Mouse (Mus musculus): ENCODE data around the gene Slc24a2. TPM values are rescaled to one million over a fixed set of nuclear protein-coding genes. Genes with fewer than 3 reads are reported as not detected.

Slc24a2 gene
- total RNA-seq (2021): 1 to 10 TPM; 3.7 to 3.9 TPM

DNA sequence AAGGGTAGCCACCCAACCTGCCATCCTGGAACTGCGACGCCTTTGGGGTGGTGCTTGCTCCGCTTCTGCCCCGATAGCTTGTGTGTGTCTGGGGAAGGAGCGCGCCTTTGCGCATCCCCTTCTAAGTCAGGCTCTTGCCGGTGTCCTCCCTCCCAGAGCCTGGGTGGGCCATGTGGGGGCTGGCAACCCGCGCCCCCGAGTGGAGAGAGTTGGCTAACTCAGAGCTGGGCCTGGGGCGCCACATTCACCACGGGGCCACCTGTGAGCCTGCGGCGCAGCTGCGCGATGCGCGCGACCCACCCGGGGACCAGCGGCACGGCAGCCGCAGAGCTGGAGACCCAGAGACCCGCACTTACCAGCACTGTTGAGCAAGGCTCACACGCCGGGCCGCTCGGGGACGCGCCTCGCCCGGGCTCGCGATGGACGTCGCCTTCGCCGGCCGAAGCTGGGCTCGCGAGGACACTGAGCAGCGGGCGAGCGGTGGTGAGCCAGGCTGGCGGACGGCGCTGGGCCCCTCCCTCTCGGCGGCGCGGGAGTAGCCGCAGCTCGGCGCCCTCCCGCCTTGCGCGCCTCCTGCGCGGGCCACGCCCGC lies at the start of gene Slc24a2:
Gene Slc24a2 (minus strand): TSS at position 518 of the 592 bp plus-strand sequence.
- intact Hi-C loops (cut with DNase I): loop anchor here (10.0 kb wide), 2 partner anchors 195 to 275 kb away; no protein-coding TSS in a partner anchor
- DNase-seq: peak; percentile 64 to 71

DNA sequence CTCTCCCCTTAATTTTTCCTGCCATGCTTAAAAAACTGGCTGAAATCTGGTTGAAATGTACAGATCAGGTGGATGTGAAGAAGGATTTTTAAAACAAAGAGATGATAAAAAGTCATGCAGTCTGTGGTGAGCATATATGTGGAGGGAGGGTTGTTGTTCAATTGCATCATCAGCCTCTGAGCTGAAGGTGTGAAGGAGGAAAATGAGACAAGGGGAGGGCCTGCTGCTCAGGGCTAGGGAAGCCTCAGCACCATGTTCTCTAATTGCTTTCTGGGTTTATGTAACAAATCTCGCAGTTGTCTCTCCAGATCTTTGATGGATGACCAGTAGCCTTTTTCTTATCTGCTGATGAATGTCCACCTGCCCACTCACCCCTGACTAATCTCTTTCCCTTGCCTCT lies 44.5 kb upstream of the Slc24a2 start:
- no peak for DNase-seq
- intact Hi-C loops (cut with DNase I): no loop called here

DNA sequence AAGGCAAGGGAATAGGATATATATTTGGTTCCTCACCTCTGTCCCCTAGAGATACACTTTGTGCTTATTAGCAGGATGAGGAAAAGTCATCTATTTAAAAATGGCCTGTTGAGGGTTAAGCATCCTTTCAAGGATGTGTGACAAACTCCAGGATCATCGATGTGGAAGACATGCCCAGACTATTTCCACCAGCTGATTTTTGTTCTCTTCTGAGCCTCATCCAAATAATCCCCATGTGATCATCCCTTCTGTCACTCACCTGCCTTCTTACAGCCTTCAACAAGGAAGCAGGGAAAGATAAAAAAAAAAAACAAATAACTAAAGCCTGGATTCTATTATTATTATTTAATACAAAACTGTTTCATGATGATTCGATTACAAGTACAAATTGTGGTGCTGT lies 44.0 kb upstream of the Slc24a2 start:
- intact Hi-C loops (cut with DNase I): no loop called here
- no peak for DNase-seq

DNA sequence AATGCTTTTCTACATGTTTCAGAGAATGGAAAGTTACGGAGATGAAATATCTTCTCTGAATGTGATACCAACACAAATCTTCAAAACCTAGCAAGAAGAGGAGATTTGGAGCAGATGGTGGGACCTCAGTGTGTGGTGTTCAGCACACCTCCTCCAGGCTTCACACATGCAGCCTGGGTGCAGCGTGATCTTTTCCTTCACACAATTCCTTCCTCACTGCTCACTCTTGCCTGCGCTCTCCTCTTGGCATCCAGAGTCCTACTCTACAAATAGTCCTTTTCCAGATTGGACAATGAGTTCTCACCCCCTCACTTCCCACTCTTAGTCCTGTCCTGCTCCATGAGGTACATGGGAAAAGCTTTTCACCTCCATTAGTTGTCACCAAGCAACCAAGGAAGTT lies 43.2 kb upstream of the Slc24a2 start:
- intact Hi-C loops (cut with DNase I): no loop called here
- no peak for DNase-seq

DNA sequence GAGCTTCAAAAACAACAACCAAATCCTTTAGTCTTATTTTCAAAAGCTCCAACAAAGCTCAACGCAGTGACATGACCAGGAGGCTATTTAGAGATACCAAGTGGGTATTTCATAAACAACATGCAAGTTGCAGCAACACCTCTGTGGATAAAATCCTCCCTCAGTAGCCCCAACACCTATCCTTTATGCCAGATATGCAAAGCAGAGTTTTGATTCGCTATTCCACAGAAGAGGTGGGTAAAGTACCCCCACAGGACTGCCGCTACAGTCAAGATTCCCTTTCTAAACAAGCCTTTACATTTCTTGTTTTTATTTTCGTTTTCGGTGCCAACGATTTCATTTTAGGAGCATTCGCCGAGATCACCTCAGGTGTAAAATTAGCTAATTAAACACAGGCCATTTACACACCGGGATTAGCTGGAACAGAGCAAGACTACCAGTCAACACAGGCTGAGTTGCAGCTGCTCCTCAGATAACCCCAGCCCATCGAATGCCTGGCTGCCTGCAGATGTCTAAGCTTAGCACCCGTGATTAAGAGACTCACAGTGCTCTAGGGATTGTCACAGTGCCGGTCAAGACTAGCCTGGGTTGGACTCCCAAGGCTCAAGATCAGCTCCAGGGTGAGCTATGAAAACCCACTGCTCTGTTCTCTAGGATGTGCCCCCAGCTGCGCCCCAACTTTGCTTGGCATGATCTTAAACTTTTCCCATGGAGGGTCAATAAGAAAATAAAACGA lies 885 bp downstream of the Slc24a2 start:
- DNase-seq: peak in 1 of 2 experiments; percentile 7
- intact Hi-C loops (cut with DNase I): loop anchor here (10.0 kb wide), 1 partner anchor 195 kb away; no protein-coding TSS in a partner anchor

DNA sequence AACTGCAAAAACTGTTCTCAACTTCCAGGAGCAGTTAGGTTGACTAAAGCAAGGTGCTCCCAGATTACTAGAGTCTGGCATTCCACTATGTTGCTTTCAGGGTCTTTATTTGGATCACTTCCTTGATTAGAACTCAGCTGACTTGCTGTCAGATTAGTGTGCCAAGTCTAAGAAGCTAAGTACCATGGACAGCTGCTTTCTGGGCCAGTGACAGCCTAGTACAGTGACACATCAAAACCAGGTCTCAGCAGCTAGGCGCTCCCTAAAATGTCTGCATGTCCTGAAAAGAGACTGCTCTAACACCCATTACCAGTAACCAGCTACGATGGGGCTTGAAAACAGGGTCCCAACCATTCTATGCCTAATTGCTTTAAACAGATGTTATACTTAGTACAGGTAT lies 8.7 kb downstream of the Slc24a2 start:
- DNase-seq: peak; percentile 66 to 74
- intact Hi-C loops (cut with DNase I): loop anchor here (10.0 kb wide), 1 partner anchor 187 kb away; no protein-coding TSS in a partner anchor

DNA sequence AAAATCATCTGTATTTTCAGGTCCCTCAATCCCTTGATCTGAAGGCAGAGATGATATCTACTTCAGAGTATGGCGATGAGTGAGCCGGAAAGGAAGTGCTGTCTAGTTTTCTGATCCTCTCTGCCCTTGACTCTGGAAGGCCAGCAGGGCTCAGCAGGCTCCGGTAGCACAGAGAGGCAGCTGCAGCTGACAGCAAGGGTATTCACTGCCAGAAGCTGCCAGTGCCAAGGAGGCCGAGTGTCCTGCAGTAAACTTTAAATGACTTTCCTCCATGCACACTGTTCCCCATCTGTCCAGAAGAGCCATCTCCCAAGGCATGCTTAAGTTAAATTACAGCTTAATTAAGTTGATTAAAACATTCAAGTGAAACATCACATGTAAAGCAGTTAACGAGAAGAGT lies 12.1 kb downstream of the Slc24a2 start:
- intact Hi-C loops (cut with DNase I): no loop called here
- DNase-seq: peak in 1 of 2 experiments; percentile 3

DNA sequence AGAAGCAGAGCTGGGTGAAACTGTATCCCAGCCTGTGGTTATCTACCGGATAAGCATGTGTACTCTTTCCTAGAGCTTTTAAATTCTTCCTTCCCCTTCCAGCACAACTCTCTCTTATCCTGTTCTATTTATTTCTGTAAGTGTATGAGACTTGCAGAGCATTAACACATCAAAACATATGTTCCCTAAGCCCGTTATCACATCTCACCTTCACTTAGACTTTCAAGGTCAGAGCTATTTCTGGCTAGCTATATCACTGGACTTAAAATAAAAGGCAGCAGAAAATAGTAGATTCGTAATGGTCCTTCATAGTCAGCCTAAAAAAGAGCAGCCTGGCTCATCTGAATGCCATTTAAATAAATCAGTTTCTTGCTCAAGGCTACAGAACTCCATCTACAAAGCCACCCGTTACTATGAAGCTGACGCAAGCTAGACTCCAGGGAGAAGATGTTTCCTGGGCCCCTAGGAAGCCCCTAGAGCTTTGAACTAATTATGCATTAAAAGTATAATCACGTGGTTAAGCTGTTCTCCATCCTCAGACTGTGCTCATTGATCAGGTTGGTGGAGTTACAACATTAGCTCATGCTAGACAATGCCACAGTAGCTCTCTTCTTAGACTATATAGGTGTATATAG lies 18.8 kb downstream of the Slc24a2 start:
- DNase-seq: peak in 1 of 2 experiments; percentile 4
- intact Hi-C loops (cut with DNase I): no loop called here

DNA sequence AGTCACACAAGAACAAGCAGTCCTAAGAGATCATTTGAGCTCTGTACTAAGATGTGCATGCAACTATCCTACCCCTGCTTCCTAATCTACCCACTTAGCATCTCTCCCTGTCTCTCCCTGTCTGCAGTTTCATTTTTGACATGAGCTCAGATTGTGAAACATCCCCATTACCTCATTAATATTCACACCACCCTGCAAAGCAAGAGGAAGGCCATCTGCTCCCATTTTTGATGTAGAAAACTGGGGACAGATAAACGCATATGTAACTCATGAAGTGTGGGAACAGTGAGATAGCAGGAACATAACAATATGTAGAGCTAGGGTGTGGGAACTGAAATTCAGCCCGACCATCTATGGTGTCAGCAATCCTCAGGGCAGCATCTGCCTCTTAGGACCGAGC lies 19.7 kb downstream of the Slc24a2 start:
- intact Hi-C loops (cut with DNase I): no loop called here

DNA sequence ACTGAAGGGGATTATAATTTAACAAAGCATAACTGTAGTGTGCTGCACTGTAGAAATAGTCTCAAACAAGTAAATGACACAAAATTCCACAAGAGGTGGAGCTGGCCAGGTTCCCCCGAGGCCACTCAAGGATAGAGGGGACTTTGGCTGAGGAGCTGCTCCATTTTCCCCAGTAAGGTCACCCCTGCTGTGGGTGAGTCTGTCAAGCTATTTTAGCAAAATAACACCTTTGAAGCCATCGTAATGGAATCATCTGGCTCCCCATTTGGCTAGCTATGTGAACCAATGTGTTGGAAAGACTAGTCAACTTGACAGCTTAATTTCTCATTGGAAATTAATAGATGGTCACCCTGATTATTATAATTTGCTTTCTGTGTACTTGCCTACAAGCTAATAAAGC lies 28.2 kb downstream of the Slc24a2 start:
- intact Hi-C loops (cut with DNase I): no loop called here
- no peak for DNase-seq

More for the DNA sequence above, 19.7 kb downstream of the Slc24a2 start:
- peak in 1 of 2 experiments; percentile 1 for DNase-seq

DNA sequence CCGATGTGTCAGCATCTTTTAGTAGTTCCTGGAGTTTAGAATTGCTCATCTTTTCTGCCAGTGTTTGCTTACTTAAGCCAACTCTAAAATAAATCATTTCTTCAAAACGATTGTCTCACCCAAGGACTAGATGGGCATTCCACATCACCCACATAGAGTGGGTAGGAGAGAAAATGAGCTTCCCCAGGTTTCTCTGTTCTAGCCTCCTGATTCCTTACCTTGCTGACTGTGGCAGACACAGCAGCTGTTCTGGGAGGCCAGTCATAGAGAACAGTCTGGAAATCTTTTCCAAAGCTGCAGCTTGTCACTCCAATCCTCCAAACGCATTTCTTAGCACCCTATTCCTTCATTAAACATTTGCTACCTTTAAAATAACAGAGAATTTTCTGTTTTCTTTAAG lies 29.0 kb downstream of the Slc24a2 start:
- no peak for DNase-seq
- intact Hi-C loops (cut with DNase I): no loop called here

DNA sequence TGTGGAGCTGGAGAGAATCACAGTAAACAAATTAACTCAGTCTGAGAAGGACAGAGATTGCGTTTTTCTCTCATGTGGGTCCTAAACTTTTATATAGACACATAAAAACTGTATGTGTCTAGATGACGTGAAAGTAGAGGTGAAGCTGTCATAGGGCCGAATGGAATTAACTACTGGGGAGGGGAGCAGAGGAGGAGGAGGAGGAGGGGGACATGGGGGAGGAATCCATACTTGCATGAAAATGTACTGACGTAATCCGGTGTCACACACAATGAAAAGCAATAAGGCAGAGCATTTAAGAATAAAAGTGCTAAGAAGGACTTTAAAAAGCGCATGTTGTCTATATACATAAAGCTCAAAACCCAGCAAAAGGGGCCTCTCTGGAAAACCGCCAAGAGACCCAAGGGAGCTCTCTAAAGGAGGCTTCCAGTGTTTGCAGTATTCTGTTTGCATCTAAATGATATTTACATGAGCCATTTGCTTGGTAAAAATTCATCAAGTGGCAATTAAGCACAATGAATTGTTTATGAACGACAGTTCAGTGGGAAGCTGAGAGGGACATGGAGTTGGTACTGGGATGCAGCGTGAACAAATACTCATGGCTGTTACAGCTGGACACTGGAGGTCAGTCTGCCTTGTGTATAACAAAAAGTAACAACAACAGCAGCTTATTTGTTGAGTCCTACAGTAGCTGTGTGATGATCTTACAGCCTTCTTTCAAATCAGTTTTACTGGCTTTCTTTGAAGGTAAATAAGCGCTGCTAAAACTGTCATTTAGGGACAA lies 45.9 kb downstream of the Slc24a2 start:
- no peak for DNase-seq
- intact Hi-C loops (cut with DNase I): no loop called here

DNA sequence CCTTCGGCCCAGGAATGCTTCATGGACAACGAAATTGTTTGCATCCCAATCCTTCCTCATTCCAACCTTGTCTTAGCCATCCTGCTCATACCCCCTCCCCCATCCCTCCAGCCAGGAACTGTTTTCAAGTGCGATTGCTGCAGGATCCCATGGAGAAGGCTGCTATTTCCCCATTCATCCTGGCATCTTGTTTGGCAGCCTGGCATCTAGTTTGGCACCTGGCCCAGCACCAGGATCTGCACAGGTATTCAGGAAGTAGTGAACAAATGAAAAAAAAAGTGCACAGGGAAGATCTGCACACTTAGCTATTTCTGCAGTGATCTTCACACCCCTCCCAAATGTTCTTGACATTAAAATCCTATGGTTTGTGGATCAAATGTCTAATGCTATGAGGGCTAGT lies 53.2 kb downstream of the Slc24a2 start:
- DNase-seq: no peak
- intact Hi-C loops (cut with DNase I): no loop called here

DNA sequence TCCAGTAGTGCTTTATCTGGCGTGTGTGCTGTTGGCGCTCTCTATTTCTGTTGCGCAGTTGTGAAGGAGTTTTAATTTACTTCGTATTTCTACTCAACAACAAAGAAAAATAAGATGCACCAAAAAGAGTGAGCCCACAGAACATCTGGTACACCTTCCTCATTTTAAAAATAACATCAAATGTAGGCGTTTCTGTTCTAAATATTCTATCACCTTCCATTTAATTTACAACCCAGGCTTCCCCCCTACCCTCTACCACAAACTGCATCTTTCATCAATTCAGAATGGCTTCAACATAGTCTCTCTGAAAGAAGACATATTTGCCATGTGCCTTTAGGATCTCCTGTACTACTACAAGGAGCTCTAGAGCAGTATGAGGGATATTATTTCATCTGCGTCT lies 66.3 kb downstream of the Slc24a2 start:
- intact Hi-C loops (cut with DNase I): no loop called here
- DNase-seq: no peak

DNA sequence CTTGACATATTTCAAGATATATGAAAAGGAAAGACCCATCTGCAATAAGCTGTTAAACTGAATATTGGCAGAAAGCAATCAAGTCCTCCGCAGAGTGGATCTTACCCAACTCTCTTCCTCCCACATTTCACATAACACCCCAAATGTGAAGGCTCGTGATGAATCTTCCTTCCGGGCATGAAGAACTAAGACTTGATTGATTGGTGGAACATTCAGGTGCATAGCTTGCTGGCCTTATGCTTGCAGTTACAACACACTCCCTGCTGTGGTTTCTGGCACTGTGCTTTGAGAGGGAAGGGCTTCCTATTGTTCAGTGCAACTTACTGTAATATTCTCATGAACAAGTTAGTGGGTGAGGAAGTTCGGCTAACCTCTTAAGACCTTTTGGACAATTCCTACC lies 72.2 kb downstream of the Slc24a2 start:
- intact Hi-C loops (cut with DNase I): no loop called here
- no peak for DNase-seq

DNA sequence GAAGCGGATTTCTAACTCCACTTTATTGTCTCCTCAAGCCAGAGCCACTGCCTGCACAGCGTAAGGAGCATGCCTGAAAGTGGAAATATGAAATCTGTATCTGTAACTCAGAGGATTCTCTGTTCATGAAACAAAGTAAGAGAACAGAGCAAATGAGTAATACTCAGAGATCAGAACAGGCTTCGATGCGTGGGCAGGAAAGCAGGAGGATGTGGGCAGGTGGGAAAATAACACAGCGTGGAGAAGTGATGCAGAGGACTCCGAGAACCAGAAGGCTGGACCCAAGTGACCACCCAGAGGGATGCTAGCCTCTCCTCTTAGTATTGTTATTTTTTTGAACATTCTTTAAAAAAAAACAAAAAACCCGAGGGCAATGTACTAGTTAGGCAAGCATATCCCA lies 78.3 kb downstream of the Slc24a2 start:
- no peak for DNase-seq
- intact Hi-C loops (cut with DNase I): no loop called here

DNA sequence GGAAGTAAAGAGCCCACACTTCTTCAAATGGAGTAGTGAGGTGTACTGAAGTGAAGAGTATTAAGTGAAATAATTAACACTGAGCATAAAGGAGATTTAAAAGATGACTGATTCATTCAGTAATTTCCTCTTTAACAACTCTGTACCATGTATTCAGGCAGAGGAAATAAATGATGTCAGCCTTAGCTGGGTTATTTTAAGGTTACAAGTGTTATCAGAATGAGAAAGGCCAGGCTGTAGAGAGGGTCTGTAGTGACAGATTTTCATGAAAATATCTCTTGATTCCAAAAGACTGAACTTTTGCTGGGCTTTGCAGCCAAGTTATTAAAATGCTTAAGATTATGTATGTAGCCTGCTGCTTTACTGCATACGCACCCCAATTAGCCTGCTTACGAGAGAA lies 80.7 kb downstream of the Slc24a2 start:
- intact Hi-C loops (cut with DNase I): no loop called here
- DNase-seq: no peak

DNA sequence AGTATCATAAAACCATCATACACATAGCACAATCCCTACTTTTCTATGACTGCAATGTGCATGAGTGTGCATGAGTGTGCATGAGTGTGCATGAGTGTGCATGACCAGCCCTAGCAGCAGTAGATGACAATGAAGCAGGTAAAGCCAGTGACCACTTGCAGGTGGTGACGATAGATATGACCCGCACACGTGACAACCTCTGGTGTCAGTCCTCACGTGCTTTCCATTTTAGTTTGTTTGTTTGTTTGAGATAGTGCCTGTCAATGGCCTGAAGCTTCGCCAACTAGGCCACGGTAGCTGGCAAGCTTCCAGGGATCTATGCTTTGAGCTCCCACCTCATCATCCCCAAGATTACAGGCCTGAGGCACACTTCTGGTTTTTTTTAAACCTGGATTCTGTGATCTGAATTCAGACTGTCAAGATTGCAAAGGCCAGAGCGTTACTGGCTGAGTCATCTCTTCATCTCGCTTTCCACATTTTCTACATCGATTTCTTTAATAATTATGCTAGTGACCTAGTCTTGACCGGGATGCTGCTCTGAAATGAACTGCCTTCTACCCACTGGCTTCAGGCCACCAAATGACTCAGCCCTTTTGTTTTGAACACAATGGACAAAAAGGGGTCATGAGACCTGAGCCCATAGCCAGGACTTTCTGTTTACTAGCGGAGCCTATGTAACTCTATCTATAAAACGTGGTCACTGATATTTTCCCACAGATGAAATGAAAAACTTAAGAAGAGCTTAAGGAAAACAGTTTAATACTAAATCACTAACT lies 88.5 kb downstream of the Slc24a2 start:
- intact Hi-C loops (cut with DNase I): no loop called here
- DNase-seq: peak; percentile 41 to 46

DNA sequence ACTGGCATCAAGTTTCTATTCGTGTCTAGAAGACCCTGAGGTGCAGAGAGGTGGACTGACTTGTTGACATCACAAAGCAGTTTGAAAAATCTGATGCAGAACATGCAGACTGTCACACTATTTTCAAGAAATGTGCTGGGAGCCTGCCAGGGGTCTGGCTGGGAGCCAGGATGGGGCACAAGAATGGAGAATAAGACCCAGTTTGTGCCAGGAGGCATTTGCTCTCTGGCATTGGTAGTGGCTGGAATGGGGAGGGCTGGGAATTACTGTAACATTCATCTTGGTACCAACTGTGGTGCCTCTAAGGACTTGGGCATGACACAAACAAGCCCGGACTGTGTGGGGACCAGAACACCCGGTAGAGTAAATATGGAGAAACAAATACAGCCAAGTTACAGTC lies 89.4 kb downstream of the Slc24a2 start:
- intact Hi-C loops (cut with DNase I): no loop called here
- peak in 1 of 2 experiments; percentile 19 for DNase-seq

DNA sequence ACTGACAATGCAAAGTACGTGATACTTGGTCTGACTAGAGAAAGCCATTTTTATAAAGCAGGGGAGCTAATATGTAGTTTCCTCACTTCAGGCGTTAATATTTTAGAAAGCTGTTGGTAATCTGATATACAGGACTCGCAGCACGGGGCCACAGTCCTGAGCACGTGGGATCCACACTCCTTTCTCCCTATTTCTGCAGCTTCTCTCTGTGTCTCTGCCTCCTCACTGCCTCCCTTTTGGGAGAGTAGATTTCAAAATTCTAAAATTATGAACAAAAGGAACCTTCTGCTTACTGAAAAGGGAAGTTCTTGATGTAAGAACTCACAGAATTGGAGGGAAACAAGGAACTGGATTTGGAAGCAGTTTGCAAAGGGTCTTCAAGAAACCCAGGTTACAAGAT lies 97.8 kb downstream of the Slc24a2 start:
- intact Hi-C loops (cut with DNase I): no loop called here
- DNase-seq: no peak
